Mouse (Mus musculus) heart, postnatal 25 days (tissue): Measurements from ENCODE around the gene Nup214. TPM values are rescaled to one million over a fixed set of nuclear protein-coding genes. Genes with fewer than 3 reads are reported as not detected.

Experiments used
- DNase-seq: peaks from one replicate; pipeline ENCODE4 v3.0.0; 2022; ENCODE audit warnings: low spot score
- intact Hi-C: fragments of 180-260 bp; cut with DNase I; formaldehyde crosslinking; loops from one replicate; pipeline ENCODE4 v1.15.1; 2025
- total RNA-seq, 2 experiments: library from RNA; stranded (reverse); gene quantifications; 2 replicates each; pipeline ENCODE4 v1.2.3; 2021

Nup214 gene
- total RNA-seq, 2 experiments from 2014 or later: 27.4 to 28.3 TPM

DNA sequence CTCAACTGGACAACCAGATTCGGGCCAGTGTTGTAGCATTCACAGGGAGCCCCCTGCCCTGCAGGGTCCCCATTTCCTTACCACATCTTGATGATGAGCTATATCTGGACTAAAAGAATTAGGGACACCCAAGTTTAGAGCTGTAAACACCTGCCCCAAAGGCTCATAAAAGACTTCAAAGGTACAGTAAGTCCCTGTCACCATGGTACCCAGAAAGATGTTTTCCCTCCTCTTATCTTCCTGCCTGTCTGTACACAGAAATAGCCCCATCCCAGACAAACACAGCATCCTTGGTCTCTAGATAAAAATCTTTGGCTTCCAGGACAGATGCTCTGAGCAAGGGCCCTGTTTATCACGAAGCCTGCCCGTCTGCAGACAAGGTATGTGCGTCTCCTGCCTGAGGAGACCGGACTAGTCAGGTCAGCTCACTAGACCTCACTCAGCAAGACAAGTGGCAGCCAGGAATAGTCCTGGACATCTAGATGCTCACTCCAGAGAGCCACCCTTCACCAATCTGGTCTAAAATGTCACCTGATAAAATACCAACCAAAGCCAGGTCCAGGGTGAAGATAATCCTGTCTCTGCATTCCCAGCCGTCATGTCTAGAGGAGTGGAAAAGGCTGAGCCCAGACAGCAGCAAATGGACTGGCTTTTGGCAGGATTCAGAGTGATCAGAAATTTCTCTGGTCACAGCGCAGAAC is 89.4 kb downstream of the Nup214 start:
- no peak for DNase-seq
- intact Hi-C loops: no loop called here

DNA sequence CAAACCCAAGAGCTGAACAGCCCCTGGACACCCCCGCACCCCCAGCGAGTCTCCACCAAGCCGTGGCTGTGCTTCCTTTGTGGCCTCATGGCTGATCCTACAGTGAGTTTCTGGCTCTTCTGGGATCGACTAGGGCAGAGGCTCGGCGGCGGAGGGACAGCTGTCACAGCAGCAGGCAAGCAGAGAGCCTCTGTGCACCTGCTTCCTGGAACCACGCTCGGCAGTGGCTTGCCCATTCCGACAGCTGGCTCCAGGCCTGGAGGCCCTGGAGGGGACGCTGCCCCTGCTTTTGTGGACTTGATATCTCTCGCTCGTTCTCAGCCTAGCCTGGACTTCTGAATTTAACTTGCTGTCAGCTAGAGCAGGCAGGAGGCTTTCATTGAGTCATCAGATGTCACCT is 90.7 kb downstream of the Nup214 start:
- DNase-seq: no peak
- intact Hi-C loops: no loop called here

DNA sequence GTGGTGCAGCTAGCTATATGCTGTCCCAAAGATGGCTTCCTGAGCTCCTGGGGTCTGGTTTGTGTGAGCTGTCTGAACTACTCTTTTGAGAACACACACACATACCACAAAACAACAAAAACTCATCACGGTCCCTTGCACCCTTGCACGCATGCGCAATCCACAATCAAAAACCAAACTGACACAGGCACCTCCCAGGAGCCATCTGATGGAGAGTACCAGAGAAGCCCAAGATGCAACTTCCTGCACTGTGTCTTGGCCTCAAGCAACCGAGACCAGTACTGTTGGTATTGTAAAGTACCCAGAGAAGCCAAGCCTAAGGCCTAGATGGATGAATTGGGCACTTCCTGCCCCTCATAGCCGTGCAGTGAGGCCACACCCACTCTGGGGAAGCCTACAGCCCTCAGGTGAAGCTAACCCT is 91.1 kb downstream of the Nup214 start:
- intact Hi-C loops: no loop called here
- no peak for DNase-seq

DNA sequence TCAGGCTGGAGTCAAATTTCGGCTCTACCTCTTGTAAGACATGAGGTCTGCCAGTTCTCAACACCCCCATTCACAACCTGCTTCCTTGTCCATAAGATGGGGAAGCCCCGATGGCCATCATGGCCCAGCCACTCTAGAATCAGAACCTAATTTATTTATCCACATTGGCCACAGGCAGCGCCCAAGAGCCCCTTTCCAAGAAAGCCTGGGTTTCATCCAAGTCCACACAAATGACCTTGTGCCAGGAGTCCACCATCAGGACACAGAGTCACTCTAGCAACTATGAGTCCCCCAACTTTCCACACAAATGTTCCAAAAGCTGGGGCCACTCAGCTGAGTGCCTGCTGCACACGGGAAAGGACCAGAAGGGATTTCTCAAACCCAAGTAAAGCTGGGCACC is 91.8 kb downstream of the Nup214 start:
- intact Hi-C loops: no loop called here
- DNase-seq: no peak

DNA sequence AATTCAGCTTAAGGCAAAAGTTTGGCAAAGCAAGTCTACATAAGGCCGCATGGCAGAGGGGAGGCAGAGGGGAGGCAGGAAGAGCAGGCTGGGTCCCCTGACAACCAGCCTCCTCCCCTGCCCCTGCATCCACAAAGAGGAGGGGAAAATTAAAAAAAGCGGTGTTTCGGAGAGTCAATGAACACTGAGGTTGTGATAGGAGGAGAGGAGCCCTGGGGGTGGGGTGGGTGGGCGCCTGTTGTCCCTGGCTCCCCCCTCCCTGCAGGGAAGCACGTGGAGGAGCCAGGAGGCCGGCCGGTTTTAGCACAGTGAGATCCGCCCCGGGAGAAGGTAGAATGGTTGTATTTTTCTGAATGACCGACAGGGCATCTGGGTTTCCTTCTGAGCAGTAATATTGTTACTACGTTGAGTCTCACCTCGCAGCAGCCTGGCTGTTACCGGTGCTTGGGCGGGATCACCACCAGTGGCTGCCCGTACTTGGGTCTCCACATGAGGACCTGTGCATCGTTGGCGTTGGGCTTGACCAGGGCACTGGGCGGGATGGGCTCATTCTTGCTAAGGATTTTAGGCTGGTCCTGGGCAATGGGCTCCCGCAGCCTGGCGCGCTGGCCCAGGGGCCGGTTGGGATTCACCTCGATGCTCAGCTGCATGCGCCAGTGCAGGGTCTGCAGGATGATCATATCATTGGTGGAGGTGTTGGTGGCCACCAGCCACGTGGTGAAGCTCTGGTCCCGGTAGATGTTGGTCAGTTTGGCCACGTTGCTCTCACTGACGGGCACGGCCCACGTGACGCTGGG is 94.8 kb downstream of the Nup214 start:
- DNase-seq: no peak
- intact Hi-C loops: no loop called here

DNA sequence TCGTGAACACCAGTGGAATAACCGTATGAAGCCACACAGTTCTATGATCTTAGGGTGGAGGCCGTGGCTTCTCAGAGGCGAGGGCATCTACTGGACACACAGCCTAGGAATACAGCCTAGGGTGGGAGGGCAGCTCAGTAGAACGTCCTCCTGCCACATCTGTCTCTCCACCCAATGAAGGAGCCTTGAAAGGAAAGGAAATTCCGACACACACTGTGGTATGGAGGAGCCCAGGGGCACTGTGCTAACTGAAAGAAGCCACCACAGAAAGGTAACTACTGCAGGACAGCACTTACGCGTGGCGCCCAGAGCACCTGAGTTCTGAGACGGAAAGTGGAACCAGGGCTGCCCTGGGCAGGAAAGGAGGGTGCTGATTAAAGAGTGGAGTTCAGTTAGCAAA is 96.5 kb downstream of the Nup214 start:
- no peak for DNase-seq
- intact Hi-C loops: no loop called here

DNA sequence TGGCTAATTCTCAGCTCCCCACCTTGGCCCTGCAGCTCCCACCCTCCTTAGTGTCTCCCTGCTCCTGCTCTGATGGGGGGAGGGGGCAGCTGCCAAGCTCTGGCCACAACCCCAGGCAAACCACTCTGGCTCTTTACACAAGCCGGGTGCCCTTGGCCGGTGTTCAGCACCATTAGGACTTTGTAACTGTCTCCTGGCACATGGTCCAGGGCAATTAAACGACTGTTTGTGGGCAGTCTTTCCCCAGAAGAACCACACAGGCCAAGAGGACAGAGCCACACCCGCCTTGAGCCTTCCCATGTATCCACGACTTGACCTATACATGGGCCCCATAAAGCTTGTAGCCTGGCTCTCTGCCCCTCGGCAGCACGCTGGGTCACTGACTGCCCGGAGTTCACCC is 100.2 kb downstream of the Nup214 start:
- no peak for DNase-seq
- intact Hi-C loops: no loop called here

DNA sequence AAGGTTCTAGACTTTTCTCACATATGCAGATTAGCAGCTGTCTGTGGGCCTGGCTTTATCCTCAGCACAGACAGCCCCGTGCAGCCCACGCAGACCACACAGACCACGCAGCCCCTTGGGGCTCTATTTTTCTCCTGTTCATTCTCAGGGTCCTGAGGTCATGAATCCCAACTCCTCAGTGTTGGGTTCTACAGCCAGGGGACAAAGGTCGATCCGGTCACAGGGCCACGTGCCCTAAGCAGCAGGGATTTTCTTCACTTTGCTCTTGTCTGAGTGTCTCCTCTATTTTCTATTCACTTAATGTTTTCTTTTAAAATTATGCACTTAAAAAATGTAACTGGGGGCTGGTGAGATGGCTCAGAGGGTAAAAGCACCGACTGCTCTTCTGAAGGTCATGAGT is 101.1 kb downstream of the Nup214 start:
- intact Hi-C loops: no loop called here
- DNase-seq: no peak

DNA sequence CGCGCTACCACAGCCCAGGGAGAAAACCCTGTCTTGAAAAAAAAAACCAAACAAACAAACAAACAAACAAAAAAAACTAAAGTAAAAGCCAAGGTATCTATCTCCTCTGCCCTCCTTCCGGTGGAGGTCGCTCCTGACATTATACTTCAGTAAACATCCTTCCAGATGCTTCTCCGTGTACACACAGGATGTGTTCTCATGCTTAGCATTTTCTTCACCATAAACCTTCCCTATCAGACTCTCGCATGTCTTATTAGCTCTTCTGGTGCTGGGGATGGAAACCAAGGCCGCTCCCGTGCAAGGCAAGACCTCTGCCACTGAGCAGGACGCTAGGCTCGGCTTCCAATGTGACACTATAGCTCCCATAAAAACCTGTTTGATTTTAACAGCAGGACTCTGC is 103.5 kb downstream of the Nup214 start:
- no peak for DNase-seq
- intact Hi-C loops: no loop called here

DNA sequence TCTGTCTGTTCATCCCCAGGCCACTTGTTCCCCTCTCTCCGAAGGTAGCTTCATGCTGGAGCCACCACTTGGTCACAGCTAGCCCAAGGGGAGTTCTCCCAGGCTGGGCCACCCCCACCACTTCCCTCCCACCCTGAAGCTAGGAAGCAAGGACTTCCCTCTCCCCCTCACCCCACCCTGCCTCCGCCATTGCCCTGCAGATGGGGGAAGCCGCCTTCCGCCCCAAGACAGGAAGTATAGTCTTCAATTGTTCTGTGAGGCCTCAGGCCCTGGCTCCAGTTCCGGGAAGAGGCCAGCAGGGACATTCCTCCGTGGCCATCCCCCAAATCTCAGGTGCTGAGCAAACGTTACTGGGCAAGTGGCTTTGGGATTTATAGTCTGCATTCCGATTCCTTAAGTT is 104.3 kb downstream of the Nup214 start:
- intact Hi-C loops: no loop called here
- peak; percentile 45 for DNase-seq

DNA sequence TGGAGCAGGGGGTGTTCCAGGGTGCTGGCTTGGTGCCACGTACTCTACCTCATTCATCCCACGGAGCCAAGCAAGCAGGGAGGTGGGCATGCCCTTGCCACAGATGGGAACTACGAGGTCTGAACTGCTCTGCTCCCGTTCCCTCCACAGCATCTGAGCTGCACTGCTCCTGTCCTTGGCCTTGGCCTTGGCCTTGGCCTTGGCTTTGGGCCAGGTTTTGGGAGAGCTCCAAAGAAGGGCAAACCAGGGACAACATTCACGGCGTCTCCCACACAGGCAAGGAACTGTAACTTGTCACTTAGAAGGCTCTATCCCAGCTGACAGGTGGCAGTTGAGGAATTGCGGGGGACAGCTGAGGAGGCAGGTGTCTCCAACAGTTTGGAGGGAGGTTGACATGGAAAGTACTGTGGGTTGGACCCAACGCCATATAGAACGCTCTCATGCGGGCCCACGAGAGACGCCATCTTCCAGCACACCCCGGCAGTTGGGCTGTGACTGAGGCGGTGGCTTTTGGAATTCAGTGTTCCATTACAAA is 105.0 kb downstream of the Nup214 start:
- no peak for DNase-seq
- intact Hi-C loops: no loop called here

DNA sequence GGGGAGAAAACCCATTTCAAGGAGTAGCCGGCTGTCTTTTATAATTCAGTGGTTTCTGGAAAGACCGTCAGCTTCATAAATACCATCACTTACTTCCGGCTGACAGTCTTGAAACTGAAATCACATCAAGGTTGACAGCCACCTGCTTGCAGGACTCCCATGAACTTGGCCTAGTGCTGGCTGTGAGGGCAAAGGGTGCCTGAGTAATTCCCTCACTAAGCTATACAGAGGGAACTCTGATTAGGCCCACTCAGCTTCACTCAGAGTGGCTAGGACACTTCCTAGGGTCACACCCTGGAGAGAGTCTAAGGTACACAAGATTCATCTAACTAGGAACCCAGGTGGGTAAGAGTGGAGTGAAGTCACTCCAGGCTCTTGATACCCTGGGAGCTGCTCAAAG is 106.4 kb downstream of the Nup214 start:
- no peak for DNase-seq
- intact Hi-C loops: loop anchor here (5.0 kb wide), 1 partner anchor 38 kb away; no protein-coding TSS in a partner anchor

DNA sequence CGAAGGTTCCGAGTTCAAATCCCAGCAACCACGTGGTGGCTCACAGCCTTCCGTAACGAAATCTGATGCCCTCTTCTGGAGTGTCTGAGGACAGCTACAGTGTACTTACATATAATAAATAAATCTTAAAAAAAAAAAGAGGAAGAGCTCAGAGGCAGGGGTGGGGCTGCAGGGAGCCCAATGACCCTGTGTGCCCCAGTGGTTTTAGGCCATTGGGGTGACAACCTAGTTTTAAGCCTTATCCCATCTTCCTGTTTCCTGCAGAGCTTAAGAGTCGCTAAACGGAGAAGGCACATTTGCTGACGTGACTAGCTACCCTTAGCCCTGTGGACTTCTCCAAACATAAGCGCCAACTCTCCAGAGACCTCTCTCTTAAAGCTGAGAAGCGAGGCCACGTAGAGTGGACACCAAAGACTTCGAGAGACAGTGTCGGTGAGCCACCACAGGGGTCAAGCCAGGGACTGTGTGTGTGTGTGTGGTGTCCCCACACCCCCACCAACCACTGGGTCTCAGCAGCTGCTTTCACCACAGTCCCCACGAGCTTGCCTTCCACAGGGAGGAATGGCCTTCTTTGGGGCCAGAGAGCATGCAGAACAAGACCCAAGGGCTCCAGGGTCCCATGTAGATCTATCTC is 107.2 kb downstream of the Nup214 start:
- no peak for DNase-seq
- intact Hi-C loops: loop anchor here (5.0 kb wide), 1 partner anchor 39 kb away; no protein-coding TSS in a partner anchor

DNA sequence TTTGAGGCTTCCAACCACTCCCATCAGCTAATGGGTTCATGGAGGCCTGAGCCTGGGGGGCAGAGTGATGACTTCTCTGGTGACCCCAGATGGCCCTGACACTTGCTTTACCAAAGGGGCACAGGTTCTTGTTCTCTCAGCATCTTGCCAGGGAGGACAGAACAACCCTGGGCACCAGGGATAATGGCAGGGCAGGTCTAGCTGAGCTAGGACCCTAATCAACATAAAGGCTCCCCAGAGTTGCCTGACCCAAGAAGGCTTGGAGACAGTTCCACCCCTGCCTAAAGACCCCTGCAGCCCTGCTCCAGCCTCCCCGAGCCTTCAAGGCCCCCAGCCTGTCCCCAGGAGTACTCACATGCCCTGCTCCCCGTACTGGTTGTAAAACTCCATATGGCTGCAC is 108.0 kb downstream of the Nup214 start:
- intact Hi-C loops: loop anchor here (5.0 kb wide), 1 partner anchor 40 kb away; no protein-coding TSS in a partner anchor
- no peak for DNase-seq

DNA sequence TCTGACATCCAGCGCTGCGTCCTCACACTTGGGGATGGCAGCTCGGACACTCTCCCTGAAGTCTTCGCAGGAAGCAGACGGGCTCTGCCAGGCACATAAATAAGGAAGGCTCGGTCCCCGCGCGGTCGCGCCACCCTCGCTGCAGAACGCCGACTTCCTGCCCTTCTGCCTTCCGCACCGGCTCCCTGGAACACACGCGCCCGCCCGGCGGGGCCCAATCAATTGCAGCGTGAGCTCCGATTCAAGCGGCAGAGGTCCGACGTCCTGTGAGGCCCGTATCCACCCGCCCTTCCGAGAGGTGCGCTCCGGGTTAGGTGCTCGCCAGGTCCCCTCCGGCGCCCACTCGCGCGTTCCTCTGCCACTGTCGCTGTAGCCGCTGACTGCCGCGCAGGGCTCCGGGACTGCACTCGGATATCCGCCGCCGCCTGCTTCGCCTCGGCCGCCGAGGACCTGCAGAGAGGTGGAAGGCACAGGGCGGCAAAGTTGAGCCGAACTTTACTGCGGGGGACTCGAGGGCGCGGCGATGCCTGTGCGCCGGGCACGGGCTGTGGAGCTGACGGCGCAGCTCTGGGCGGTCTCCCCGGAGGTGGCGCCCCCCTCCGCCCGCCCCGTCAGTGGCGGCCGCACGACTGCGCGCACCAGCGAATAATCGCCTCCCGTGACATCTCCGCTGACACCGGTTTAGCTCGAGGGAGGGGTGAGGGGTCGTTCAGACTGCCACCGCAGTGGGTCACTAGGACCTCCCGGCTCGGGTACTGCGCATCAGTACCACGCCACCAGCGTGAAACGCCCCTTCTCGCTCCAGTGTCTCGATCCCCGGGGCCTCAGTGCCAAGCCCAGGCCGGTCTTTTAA is 109.1 kb downstream of the Nup214 start:
- DNase-seq: no peak
- intact Hi-C loops: loop anchor here (5.0 kb wide), 1 partner anchor 41 kb away; no protein-coding TSS in a partner anchor

DNA sequence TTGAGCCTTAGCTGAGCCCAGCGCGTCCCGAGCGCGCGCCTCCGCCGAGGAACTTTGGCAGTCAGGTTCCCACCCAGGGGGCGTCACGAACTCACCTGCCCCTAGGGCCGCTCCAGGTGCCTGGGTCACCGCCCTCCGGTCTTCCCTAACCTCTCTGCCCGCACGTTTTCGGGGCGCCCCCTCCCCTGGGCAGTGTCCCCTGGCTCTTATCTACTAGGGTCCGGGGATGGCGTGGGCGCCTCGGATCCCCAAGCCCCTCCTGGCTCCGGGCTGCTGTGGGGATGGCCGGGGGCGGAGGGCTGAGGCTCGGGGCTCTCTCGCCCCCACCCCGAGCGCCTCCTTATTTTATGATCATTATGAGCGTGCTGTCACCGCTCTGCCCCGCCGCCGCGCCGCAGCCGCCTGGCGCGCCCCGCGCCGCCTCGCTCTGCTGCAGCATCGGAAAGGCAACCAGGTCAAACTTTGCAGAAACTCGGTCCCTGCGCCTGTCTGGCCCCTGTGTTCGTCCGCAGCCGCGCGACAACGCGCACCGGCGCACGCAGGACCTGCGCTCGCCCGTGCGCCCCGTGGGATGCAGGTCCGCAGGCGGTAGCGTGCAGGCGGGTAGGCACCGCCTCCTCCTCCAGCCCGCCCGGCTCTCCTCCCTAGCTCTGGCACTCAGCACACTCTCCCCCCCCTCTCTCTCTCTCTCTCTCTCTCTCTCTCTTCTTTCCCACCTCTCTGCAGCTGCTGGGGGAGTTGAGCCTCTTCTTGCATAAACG is 110.1 kb downstream of the Nup214 start, which contains the start of gene Fam78a:
Gene Fam78a, minus strand, starts transcription at position 747 of the 761 bp plus-strand sequence.
- no peak for DNase-seq
- intact Hi-C loops: loop anchor here (5.0 kb wide), 1 partner anchor 42 kb away; no protein-coding TSS in a partner anchor

DNA sequence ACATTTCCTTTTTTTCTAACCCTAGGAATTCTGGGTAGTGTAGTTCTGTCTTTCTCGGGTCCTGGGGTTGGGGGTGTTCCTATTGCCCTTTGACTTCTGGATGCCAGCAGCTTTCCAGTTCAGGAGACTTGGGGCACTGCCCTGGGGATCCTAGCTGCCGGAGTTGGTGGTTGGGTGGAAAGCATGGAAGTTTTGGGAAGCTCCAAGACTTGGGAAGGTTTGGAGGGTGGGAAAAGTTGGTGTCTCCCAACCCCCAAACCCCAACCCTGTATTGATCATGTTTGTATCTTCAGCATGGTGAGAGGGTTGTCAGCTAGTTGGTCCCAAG is 110.6 kb downstream of the Nup214 start:
- intact Hi-C loops: loop anchor here (5.0 kb wide), 1 partner anchor 43 kb away; no protein-coding TSS in a partner anchor
- DNase-seq: no peak

DNA sequence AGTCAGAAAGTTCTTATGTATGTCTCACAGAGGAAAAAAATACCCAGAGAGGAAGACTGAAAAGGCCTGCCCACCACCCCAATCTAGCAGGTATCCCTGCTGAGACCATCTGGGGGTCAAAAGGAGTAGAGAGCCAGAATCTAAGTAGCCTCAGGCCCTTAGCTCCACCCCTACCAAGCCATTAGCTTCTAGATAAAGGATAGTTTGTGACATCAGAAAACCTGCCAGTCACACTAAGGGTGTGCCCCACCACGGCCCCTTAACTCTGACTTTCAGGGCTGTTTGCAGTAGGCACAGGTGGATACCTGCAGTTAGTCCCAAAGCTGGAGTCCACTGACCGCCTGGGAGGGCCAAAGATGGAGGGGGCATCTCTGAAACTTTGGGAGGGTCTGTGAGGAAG is 111.0 kb downstream of the Nup214 start:
- intact Hi-C loops: no loop called here
- DNase-seq: no peak

DNA sequence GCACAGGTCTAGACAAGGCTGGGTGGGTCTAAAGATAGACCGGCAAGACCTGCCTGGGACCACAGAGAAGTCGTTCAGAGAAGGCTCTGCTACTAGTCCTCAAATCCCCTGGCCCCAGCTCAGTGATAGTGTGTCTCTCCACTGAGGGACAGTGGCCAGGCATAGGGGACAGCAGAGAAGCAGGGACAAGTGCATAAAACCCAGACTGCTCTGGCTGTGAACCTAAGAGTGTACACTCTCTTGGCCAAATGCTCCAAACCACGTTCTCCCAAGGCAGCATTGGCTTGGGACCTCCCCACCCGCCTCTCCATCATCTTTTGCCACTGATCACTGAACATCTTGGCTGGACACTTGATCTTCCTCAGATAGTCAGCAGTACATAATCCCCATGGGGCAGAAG is 113.4 kb downstream of the Nup214 start:
- intact Hi-C loops: loop anchor here (2.0 kb wide), 1 partner anchor 41 kb away; no protein-coding TSS in a partner anchor
- DNase-seq: no peak
